Mouse (Mus musculus) central nervous system, embryonic 18 days (tissue): ENCODE data around the gene Hist1h4n. TPM values are rescaled to one million over a fixed set of nuclear protein-coding genes. Genes with fewer than 3 reads are reported as not detected.

Experiments
- polyA plus RNA-seq: library from polyadenylated mRNA; depleted of rRNA; stranded (reverse); fragments of >200 nt; gene quantifications from 2 replicates; pipeline ENCODE4 v1.2.3, GENCODE M21; 2012; rRNA removed

Gene Hist1h4n
- polyA plus RNA-seq, result 7.9 and 9.3 TPM in 2 replicates

GRCm38 (mm10) chr13:21831418-21832394 is at the start of gene Hist1h4n:
Gene Hist1h4n (minus strand): TSS chr13:21832196.

GRCm38 (mm10) chr13:21833461-21833860 is 1.5 kb upstream of the Hist1h4n start, which contains the start of the genes Hist1h2ap and Hist1h2br:
Gene Hist1h2ap (minus strand): TSS chr13:21833507.
Gene Hist1h2br (plus strand): TSS chr13:21833743.

GRCm38 (mm10) chr13:21811539-21811938 is 20.5 kb downstream of the Hist1h4n start, which contains the start of gene Hist1h4m:
Gene Hist1h4m (plus strand): TSS chr13:21811746.

GRCm38 (mm10) chr13:21810073-21810472 is 21.9 kb downstream of the Hist1h4n start, which contains the start of the genes Hist1h2bq and Hist1h2ao:
Gene Hist1h2bq (minus strand): TSS chr13:21810197.
Gene Hist1h2ao (plus strand): TSS chr13:21810465.

GRCm38 (mm10) chr13:21786899-21787629 is 44.9 kb downstream of the Hist1h4n start, which contains the start of the genes Hist1h2an and Hist1h2bp:
Gene Hist1h2an (minus strand): TSS chr13:21787218.
Gene Hist1h2bp (plus strand): TSS chr13:21787461.

GRCm38 (mm10) chr13:21783255-21783617 is 48.8 kb downstream of the Hist1h4n start, which contains the start of gene Hist1h3i:
Gene Hist1h3i (minus strand): TSS chr13:21783370.

Other genes starting within 250 kb of the Hist1h4n start
- gene Olfr1362, start 218.2 kb downstream of the Hist1h4n start, polyA plus RNA-seq, result not detected in 2 replicates
- not detected in 2 replicates for gene Olfr11, start 189.7 kb downstream of the Hist1h4n start, polyA plus RNA-seq
- gene Olfr1361, start 168.8 kb downstream of the Hist1h4n start, polyA plus RNA-seq, result not detected in 2 replicates
- not detected in 2 replicates for gene Olfr1360, start 154.8 kb downstream of the Hist1h4n start, polyA plus RNA-seq
- not detected in 2 replicates for gene Olfr1359, start 134.1 kb downstream of the Hist1h4n start, polyA plus RNA-seq
- 1.0 and 1.4 TPM in 2 replicates for gene Hist1h2bl, start 116.1 kb downstream of the Hist1h4n start, polyA plus RNA-seq
- gene Hist1h2ai, start 115.8 kb downstream of the Hist1h4n start, polyA plus RNA-seq, result 3.4 and 7.2 TPM in 2 replicates
- gene Hist1h3h, start 114.5 kb downstream of the Hist1h4n start, polyA plus RNA-seq, result 7.7 and 8.9 TPM in 2 replicates
- gene Hist1h2bm, start 110.2 kb downstream of the Hist1h4n start, polyA plus RNA-seq, result 2.3 and 3.4 TPM in 2 replicates
- 4.5 TPM in 2 replicates for gene Hist1h4j, start 97.1 kb downstream of the Hist1h4n start, polyA plus RNA-seq
- 5.4 and 10.0 TPM in 2 replicates for gene Hist1h4k, start 81.7 kb downstream of the Hist1h4n start, polyA plus RNA-seq
- 4.8 and 5.9 TPM in 2 replicates for gene Hist1h2ak, start 78.4 kb downstream of the Hist1h4n start, polyA plus RNA-seq
- gene Hist1h2bn, start 78.1 kb downstream of the Hist1h4n start, polyA plus RNA-seq, result 1.6 and 3.0 TPM in 2 replicates
- gene Hist1h1b, start 51.6 kb downstream of the Hist1h4n start, polyA plus RNA-seq, result 0.70 and 1.2 TPM in 2 replicates
- gene Hist1h3i, start 48.8 kb downstream of the Hist1h4n start, polyA plus RNA-seq, result 6.0 and 8.7 TPM in 2 replicates
- 1.2 and 1.3 TPM in 2 replicates for gene Hist1h2an, start 45.0 kb downstream of the Hist1h4n start, polyA plus RNA-seq
- 0.28 and 0.64 TPM in 2 replicates for gene Hist1h2bp, start 44.7 kb downstream of the Hist1h4n start, polyA plus RNA-seq
- 1.2 and 3.8 TPM in 2 replicates for gene Hist1h2bq, start 22.0 kb downstream of the Hist1h4n start, polyA plus RNA-seq
- not detected in 2 replicates for gene Hist1h2ao, start 21.7 kb downstream of the Hist1h4n start, polyA plus RNA-seq
- not detected in 2 replicates for gene Hist1h4m, start 20.4 kb downstream of the Hist1h4n start, polyA plus RNA-seq
- gene Hist1h2ap, start 1.3 kb upstream of the Hist1h4n start, polyA plus RNA-seq, result 8.6 and 10.7 TPM in 2 replicates
- gene Hist1h2br, start 1.5 kb upstream of the Hist1h4n start, polyA plus RNA-seq, result 1.7 and 2.6 TPM in 2 replicates
- gene Zfp184, start 112.9 kb upstream of the Hist1h4n start, polyA plus RNA-seq, result 12.3 and 13.4 TPM in 2 replicates
- gene Pom121l2, start 149.0 kb upstream of the Hist1h4n start, polyA plus RNA-seq, result 0.03 and 0.04 TPM in 2 replicates
- gene Prss16, start 177.5 kb upstream of the Hist1h4n start, polyA plus RNA-seq, result not detected in 2 replicates
- gene Hist1h2ah, start 203.4 kb upstream of the Hist1h4n start, polyA plus RNA-seq, result 0.89 and 1.4 TPM in 2 replicates
- 2.4 and 3.9 TPM in 2 replicates for gene Hist1h2bk, start 203.7 kb upstream of the Hist1h4n start, polyA plus RNA-seq
- 7.9 and 9.4 TPM in 2 replicates for gene Hist1h4i, start 209.2 kb upstream of the Hist1h4n start, polyA plus RNA-seq
- gene Hist1h2ag, start 210.7 kb upstream of the Hist1h4n start, polyA plus RNA-seq, result 6.1 and 6.9 TPM in 2 replicates
- gene Hist1h2bj, start 211.0 kb upstream of the Hist1h4n start, polyA plus RNA-seq, result 3.2 and 4.0 TPM in 2 replicates